Mouse (Mus musculus): Measurements from ENCODE around the gene Magea3.
"Not testable (repeated sequence)": the region's sequence is repeated elsewhere in the genome, so short reads cannot be mapped to it uniquely, and the experiment has no call there.

Gene Magea3

GRCm38 (mm10) chrX:154949405-154949804, at the start of gene Magea3:
Gene Magea3, minus strand, starts transcription at chrX:154949505.
- not testable (repeated sequence) for DNase-seq (ENCODE audit: low spot score in 2 of 2)

DNA sequence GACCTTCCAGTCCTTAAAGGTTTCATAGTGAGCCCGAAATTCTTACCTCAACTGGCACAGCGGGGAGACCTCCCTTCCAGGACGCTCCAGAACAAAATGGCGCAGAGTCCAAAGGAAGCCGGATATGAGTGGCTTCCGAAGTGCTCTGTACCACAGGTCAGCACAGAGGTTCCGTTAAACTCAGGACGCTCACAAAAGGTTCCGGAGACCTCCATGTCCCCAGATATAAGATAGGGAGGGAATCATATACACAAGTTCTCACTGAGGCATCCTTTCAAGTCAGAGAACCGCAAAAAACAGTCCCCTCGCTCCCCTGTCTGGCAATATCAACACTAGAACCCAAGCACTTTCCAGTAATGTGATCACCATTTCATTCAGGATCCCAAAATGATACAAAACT, 46.4 kb upstream of the Magea3 start, which contains the start of gene Magea8:
Gene Magea8, minus strand, starts transcription at position 101 of the 400 bp plus-strand sequence.
- not testable (repeated sequence) for DNase-seq (ENCODE audit: low spot score in 2 of 2)

GRCm38 (mm10) chrX:154935887-154936286, 13.4 kb downstream of the Magea3 start, which contains the start of gene Magea6:
Gene Magea6, minus strand, starts transcription at chrX:154935987.
- not testable (repeated sequence) for DNase-seq (ENCODE audit: low spot score in 2 of 2)

All from heart, adult 9 months (tissue).